Mouse (Mus musculus) heart, postnatal 0 days (tissue): ENCODE measurements at regions not wholly inside any gene's neighbourhood (a gene's known extent, or its start where the extent isn't known, plus 50 kb on each side); places are given as distances from the start of the nearest gene placed in this dataset.

Source experiments
- CTCF ChIP-seq: IDR thresholded peaks from 2 replicates; pipeline ENCODE4 v1.5.1; 2016; ENCODE audit warnings: antibody characterized with exemption, control low read depth, low read depth
- EP300 ChIP-seq: IDR thresholded peaks from 2 replicates; pipeline ENCODE4 v1.6.1; 2016; ENCODE audit warnings: antibody characterized with exemption, low read depth

DNA sequence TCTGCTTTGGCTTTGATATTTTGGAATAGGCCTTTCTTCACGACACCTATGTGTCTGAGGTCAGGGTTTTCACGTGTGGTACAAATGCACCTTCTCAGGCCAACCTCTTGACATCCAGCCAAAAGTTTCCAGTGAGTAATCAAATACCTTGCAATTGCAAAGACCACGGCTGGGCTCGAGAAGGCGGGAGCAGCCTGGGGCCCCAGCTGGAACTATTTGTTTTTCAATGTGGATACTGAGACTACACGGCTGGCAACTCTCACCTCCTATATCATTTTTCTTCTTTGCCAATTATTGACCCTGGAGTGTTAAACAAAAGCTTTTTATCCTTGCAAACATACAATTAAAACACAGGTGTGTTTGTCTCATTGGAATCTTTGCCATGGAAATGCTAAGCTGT is 77.5 kb downstream of the Id4 start:
- TF ChIP-seq EP300 (no peak), CTCF (no peak)
